Mouse (Mus musculus) gastrocnemius, postnatal 14 days (tissue): Measurements from ENCODE around the gene Mastl. TPM values are rescaled to one million over a fixed set of nuclear protein-coding genes. Genes with fewer than 3 reads are reported as not detected.

ENCODE experiments used
- DNase-seq: peaks from one replicate; pipeline ENCODE4 v3.0.0; 2021; ENCODE audit warnings: mixed read lengths
- intact Hi-C: fragments of 180-260 bp; cut with DNase I; formaldehyde crosslinking; loops from one replicate; pipeline ENCODE4 v1.15.1; 2025; ENCODE audit warnings: low total_unique reads
- total RNA-seq, 2 experiments: library from RNA; stranded (reverse); gene quantifications; 2 replicates each; pipeline ENCODE4 v1.2.3; 2021

The Mastl gene
- total RNA-seq, 2 experiments from 2014 or later = 0.86 to 1.2 TPM

DNA sequence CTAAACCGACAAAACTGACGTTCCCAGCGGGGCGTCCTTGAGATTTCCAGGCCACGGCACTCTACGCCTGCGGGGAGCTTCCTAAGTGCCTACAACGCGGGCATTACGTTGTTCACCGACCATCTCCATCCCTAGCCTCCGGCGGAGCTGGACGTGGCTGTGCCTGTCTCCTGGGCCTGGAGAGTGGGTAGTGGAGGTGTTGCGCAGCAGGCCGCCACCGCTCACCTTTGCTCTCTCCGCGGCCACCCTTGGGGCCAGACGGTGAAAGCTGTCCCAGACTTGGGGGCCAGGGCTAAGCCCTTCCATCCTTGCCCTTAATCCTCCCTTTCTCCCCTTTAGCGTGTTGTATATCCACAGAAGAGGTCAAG, 87.5 kb downstream of the Mastl start:
- intact Hi-C loops = loop anchor here (10.0 kb wide), 1 partner anchor 174 kb away; the partner anchor contains the start of gene Pdss1
- no peak for DNase-seq

DNA sequence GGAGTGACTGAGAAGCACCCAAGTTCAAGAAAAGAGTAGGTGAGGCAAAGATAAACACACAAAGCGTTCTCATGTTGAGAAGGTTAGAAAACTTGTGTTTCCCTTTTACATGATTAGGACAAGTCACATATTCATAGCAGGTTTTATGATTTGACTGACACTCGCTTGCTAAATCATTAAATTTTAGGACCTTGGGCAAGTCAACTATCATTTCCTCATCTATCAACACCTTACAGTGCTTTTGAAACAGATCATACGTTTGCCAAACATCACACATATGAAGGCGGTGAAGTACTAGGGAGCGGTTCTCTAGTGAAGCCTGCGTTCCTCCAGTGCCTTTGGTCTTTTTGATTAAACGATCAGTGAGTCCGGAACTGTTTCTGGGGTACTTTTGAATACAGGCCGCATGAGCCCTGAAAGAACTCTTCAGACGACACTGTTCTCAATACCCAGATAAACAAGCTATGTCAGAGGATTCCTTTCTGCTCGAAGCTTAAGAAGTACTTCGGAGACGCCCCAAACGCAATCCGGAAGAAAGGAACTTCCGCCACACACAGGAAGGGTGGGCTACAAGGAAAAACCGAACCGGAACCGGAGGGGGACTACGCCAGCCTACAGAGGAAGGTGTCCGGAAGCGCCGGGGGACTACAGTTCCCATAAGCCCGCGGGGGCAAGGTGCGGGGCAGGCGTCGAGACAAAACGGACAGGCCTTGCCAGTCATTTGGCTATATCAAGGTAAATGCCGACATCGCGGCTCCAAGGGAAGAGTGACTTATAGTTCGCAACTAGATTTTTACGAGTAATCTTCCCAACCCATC, 88.1 kb downstream of the Mastl start, which contains the start of gene Acbd5:
Gene Acbd5, plus strand, starts transcription at position 616 of the 818 bp plus-strand sequence.
- intact Hi-C loops = loop anchor here (10.0 kb wide), 1 partner anchor 173 kb away; the partner anchor contains the start of gene Pdss1
- peak; percentile 96 for DNase-seq

Other genes with a start within 250 kb of the Mastl start
- 10 to 100 TPM; 21.6 to 24.3 TPM for gene Abi1, start 115.8 kb downstream of the Mastl start, total RNA-seq
- gene Acbd5, start 87.9 kb downstream of the Mastl start, total RNA-seq = 10 to 100 TPM; 31.8 to 32.4 TPM
- gene Yme1l1, start 345 bp upstream of the Mastl start, total RNA-seq = 10 to 100 TPM; 53.2 to 60.4 TPM
- not detected for gene 4931423N10Rik, start 51.5 kb upstream of the Mastl start, total RNA-seq
- gene Nxph2, start 165.2 kb upstream of the Mastl start, total RNA-seq = not detected